Mouse (Mus musculus): Measurements from ENCODE around the gene Ikzf3. TPM values are rescaled to one million over a fixed set of nuclear protein-coding genes. Genes with fewer than 3 reads are reported as not detected.
A peak's percentile ranks its signal among the peaks of the same experiment; 100 is the strongest.

The Ikzf3 gene
- polyA plus RNA-seq, 1 experiment from 2014 or later: 0.24 TPM

DNA sequence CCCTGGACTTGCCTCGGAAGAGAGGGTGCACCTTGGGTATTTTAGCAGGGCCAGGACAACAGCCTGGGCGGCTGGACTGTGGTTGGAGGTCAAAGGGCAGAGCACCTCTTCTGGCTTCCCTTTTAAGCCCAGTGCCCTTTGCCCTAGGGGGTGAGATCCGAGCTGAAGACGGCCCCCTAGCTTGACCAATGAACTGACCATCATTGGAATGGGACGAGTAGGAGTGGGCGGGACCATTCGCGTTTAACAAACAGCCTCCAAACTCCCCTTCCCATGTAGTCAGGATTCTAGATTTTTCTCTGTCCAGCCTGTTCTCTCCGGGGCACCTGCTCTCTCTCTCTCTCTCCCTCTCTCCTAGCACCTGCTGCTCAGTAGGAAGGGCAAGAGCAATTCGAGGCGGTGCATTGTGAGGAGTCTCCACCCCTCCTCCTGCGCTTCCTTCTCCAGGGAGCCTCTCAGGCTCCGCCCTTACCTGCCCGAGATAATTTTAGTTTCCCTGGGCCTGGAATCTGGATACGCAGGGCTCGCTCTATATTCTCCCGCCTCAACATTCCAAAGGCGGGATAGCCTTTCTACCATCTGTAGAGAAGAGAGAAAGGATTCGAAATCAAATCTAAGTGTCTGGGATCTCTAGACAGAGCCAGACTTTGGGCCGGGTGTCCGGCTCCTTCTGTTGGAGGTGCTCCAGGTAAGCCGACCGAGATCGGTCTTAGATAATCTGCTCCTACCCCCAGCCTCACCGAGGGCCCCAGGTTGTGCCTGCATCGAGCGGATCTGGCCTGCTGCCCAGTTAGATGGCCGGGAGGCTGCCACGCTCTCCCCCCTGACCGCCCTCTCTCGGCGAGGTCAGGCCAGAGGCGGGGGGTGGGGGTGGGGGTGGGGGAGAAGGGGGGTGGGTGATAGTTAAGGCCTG lies 99.0 kb downstream of the Ikzf3 start:
- peak overlapping the region; percentile 62 for H3K9ac ChIP-seq
- peak; percentile 90 for ATAC-seq
- H3K36me3 ChIP-seq: no peaks in the 10 kb centered on the region
- H3K27ac ChIP-seq: peak overlapping the region; percentile 94
- peak overlapping the region; percentile 46 for H3K4me3 ChIP-seq (replicated peaks)
- WGBS: 1% methylated on average over 33 of the region's 33 CpGs
- H3K4me1 ChIP-seq (replicated peaks): peaks cover 21% of the 10 kb centered on the region; the same call in 1 of the 2 replicates
- H3K4me2 ChIP-seq (replicated peaks): peak overlapping the region; percentile 51
- H3K27me3 ChIP-seq (replicated peaks): peaks cover 2% of the 10 kb centered on the region; the same call in 1 of the 2 replicates
- H3K9me3 ChIP-seq: no peaks in the 10 kb centered on the region; the same call in 1 of the 2 replicates

DNA sequence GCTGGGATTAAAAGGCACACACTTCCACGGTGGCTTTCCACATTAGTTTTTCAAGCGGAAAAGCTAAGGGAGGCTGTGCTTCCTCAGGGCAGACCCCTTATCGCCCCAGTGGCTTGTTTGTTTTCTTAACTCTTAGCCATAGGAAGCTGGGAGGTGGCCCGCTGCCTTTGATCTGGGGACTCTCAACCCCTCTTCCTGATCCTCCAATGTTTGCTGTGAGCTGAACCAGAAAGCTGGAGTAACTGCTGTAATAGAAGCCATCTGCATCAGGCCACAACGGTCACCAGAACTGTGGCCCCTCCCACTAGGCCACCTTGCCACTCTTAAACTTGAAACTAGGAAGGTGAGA lies 99.6 kb downstream of the Ikzf3 start, which contains the start of gene Grb7:
TSS of gene Grb7 (plus strand) at position 182 of the 349 bp plus-strand sequence.
- WGBS: 12% methylated on average over 5 of the region's 5 CpGs
- peak within 1 kb of the TSS; percentile 94 for H3K27ac ChIP-seq
- peaks cover 2% of the 10 kb centered on the region; the same call in 1 of the 2 replicates for H3K27me3 ChIP-seq (replicated peaks)
- peak within 1 kb of the TSS; percentile 51 for H3K4me2 ChIP-seq (replicated peaks)
- H3K4me1 ChIP-seq (replicated peaks): peaks cover 21% of the 10 kb centered on the region; the same call in 1 of the 2 replicates
- no peaks in the 10 kb centered on the region for H3K36me3 ChIP-seq
- peak within 1 kb of the TSS; percentile 46 for H3K4me3 ChIP-seq (replicated peaks)
- ATAC-seq: no peak; the same call in 1 of the 2 replicates
- no peaks in the 10 kb centered on the region; the same call in 1 of the 2 replicates for H3K9me3 ChIP-seq
- peak within 1 kb of the TSS; percentile 62 for H3K9ac ChIP-seq

DNA sequence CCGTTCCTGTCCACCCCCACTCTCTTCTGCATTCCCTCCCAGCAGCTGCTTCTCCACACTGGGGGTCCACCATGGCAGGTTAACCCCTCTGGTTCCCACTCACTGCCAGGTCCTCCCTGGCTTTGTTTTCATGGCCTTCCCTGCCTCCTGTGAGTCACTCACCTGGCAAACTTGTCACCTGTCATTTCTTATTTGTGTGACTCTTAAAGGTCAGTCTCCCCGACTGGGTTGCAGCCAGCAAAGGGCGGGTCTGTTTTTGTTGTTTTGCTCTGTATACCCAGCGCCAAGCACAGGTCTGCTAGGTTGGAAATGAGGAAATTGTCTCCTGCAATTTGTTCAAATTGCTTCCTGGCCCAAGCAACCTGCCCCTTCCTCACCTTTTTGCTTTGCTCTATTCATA lies 100.2 kb downstream of the Ikzf3 start:
- Histone ChIP-seq H3K36me3 (no peaks in the 10 kb centered on the region), H3K27me3 (replicated peaks) (peaks cover 2% of the 10 kb centered on the region; the same call in 1 of the 2 replicates), H3K4me3 (replicated peaks) (no peak overlapping the region), H3K9me3 (no peaks in the 10 kb centered on the region; the same call in 1 of the 2 replicates), H3K27ac (peak overlapping the region; percentile 94), H3K9ac (no peak overlapping the region), H3K4me1 (replicated peaks) (peaks cover 21% of the 10 kb centered on the region; the same call in 1 of the 2 replicates), H3K4me2 (replicated peaks) (0 out of 2 replicates have a peak overlapping the region, but pooled peaks have one; percentile 51)
- 43% methylated on average over 4 of the region's 4 CpGs for WGBS
- ATAC-seq: no peak

DNA sequence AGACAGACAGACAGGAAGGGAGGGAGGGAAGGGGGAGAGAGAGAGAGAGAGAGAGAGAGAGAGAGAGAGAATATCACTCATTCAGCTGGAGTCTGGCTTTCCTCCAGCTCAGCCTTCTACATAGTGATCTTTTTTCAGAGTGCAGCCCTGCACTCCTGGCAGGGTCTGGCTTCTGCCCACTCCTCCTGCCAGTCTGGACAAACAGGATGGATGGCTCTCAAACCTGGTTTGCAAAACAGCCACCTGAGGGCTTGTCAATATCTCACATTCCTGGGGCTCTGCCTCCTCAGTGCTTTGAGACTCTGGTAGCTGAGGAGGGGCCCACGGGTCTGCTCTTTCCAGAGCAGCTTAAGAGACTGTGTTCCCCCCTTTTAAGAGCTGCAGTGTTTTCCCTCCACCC lies 100.6 kb downstream of the Ikzf3 start:
- Histone ChIP-seq H3K4me3 (replicated peaks) (no peak overlapping the region), H3K4me1 (replicated peaks) (peaks cover 17% of the 10 kb centered on the region; the same call in 1 of the 2 replicates), H3K27ac (no peak overlapping the region), H3K4me2 (replicated peaks) (no peak overlapping the region), H3K36me3 (no peaks in the 10 kb centered on the region), H3K27me3 (replicated peaks) (peaks cover 2% of the 10 kb centered on the region; the same call in 1 of the 2 replicates), H3K9ac (no peak overlapping the region), H3K9me3 (no peaks in the 10 kb centered on the region; the same call in 1 of the 2 replicates)
- WGBS: 15% methylated on average over 1 of the region's 1 CpGs
- no peak for ATAC-seq

DNA sequence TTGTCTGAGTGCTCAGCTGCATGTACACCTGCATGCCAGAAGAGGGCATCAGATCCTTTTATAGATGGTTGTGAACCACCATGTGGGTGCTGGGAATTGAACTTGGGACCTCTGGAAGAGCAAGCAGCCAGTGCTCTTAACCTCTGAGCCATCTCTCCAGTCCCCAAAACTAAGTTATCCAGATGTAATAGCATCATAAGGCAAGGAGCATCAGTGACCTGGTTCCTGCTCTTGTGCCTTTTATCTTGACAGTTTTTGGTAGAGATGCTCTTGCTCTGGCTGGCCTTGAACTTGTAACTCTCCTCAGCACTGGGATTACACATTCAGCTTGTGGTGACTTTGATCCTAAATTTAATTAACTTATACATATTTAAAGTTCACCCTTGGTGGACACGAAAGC lies 102.1 kb downstream of the Ikzf3 start:
- Histone ChIP-seq H3K4me3 (replicated peaks) (no peak overlapping the region), H3K4me2 (replicated peaks) (no peak overlapping the region), H3K36me3 (no peaks in the 10 kb centered on the region), H3K4me1 (replicated peaks) (peaks cover 8% of the 10 kb centered on the region; the same call in 1 of the 2 replicates), H3K9me3 (no peaks in the 10 kb centered on the region; the same call in 1 of the 2 replicates), H3K9ac (no peak overlapping the region), H3K27ac (no peak overlapping the region), H3K27me3 (replicated peaks) (peaks cover 2% of the 10 kb centered on the region; the same call in 1 of the 2 replicates)
- 90% methylated on average over 1 of the region's 1 CpGs for WGBS
- ATAC-seq: no peak

DNA sequence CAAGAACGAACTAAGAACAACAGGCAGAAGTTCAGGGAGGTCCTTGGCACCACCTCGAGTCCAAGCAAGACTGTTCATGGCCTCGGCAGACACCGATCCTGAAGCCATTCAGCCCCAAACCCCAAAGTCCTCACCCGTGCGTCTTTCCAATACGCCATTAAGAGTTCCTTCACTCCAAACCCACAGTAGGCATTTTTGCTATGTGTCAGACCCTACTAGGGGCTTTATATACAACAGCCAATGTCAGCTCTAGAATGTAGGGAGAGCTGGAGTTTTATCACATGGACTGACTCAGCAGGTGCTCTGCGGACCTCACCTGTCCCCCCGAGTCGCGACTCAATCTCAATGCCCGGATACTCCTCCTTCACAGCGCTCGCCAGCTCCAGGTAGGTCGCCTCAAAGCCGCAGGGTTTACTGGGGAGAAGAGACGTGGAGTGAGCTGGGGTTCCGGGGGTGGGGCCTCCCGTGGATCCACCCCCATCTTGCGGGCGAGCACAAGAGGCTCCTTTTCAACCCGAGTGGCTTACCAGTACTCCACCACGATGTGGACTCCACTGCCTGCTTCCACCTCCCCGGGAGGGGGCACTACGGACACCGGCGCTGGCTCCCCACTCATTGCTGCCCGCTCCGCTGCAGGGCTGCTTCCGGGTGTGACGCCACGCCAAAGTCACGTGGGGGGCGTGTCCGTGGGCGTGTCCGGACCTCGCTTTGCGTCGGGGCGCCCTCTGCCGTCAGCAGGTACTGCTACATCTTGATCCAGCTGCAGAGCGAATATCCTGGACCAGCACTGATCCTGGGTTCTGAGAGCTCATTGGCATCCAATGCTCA lies 107.3 kb downstream of the Ikzf3 start, which contains the start of gene Mien1:
TSS of gene Mien1 (minus strand) at position 661 of the 828 bp plus-strand sequence.
- Histone ChIP-seq H3K4me1 (replicated peaks) (peaks cover 7% of the 10 kb centered on the region; the same call in 1 of the 2 replicates), H3K27me3 (replicated peaks) (no peaks in the 10 kb centered on the region), H3K27ac (peak within 1 kb of the TSS; percentile 84), H3K4me3 (replicated peaks) (peak within 1 kb of the TSS; percentile 80), H3K9ac (peak within 1 kb of the TSS; percentile 64), H3K9me3 (no peaks in the 10 kb centered on the region), H3K4me2 (replicated peaks) (peak within 1 kb of the TSS; percentile 92), H3K36me3 (0 out of 2 replicates have a peak, but pooled peaks cover 6% of the 10 kb centered on the region)
- WGBS: 1% methylated on average over 43 of the region's 43 CpGs
- peak; percentile 95 for ATAC-seq

DNA sequence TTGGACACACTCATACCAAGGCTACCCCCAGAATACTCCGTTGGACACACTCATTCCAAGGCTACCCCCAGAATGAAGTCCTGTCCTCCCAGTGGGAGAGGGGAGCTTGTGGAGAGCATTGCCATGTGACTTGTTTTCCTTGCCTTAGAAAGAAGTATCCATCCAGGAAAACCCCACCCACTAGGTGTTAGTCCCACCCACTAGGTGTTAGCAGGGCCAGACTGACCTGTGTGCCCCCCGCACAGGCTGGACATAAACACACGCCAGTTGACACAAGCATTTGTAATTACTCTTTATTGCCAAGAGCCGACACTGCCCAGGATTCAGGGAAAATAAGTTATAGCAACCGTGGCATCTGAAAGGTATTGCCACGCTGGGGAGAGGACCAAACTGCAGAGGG lies 108.4 kb downstream of the Ikzf3 start:
- H3K4me3 ChIP-seq (replicated peaks): no peak overlapping the region

DNA sequence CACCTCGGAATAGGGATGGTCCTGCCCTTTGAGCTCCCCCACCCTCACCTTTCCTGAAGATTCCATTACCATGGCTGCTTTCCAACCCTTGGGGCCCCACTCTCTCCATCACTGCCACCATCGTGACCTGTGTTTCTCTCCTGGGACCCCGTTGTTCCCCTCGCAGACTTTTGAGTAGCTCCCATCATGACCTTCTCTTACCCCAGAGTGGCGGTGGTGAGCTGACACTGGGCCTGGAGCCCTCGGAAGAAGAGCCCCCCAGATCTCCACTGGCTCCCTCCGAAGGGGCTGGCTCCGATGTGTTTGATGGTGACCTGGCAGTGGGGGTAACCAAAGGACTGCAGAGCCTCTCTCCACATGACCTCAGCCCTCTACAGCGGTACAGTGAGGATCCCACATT lies 110.1 kb downstream of the Ikzf3 start:
- peaks cover 24% of the 10 kb centered on the region for H3K36me3 ChIP-seq
- peaks cover 7% of the 10 kb centered on the region; the same call in 1 of the 2 replicates for H3K4me1 ChIP-seq (replicated peaks)
- 89% methylated on average over 9 of the region's 9 CpGs for WGBS
- no peak overlapping the region for H3K9ac ChIP-seq
- no peak overlapping the region for H3K4me2 ChIP-seq (replicated peaks)
- no peak overlapping the region for H3K4me3 ChIP-seq (replicated peaks)
- H3K9me3 ChIP-seq: no peaks in the 10 kb centered on the region
- H3K27ac ChIP-seq: no peak overlapping the region
- no peaks in the 10 kb centered on the region for H3K27me3 ChIP-seq (replicated peaks)
- ATAC-seq: no peak

More for the DNA sequence above, 108.4 kb downstream of the Ikzf3 start:
- no peak overlapping the region for H3K27ac ChIP-seq
- peaks cover 13% of the 10 kb centered on the region for H3K36me3 ChIP-seq
- 68% methylated on average over 6 of the region's 6 CpGs for WGBS
- H3K9me3 ChIP-seq: no peaks in the 10 kb centered on the region
- H3K27me3 ChIP-seq (replicated peaks): no peaks in the 10 kb centered on the region
- peak overlapping the region; percentile 92 for H3K4me2 ChIP-seq (replicated peaks)
- peaks cover 7% of the 10 kb centered on the region; the same call in 1 of the 2 replicates for H3K4me1 ChIP-seq (replicated peaks)
- H3K9ac ChIP-seq: no peak overlapping the region
- ATAC-seq: no peak

DNA sequence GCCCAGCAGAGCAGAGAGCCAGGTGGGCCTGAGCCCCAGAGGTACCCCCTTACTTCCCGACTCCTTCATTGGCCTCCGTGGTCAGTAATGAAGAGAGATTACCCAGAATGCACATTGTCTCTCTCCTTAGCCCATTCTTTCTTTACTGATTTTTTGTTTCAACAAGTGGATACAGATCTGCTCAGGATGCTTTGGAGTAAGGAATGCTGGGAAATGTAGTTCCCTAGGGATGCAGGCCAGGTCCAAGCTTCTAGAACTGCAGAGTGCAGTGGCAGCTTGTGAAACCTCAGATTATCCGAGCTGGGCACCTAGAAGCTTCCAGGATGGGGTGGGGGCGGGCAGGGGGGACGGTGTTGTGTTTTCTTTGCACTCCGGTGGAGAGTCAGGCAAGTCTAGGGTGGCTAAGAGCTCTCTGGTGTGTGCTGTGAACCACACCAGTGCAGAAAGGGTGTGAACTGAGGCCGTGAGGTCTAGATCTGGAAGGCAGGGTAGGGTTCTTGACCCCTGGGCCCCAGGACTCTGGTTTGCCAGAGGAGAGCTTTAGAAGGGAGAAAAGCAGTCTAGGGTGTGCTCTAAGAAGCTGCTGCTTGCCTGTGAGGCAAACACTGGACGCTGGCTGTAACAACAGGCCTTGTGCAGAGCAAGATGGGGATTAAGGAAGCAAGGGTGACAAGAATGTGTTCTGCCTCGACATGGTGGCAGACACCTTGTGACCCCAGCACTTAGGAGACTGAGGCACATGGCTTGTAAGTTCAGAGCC lies 113.9 kb downstream of the Ikzf3 start:
- no peaks in the 10 kb centered on the region for H3K9me3 ChIP-seq
- no peak overlapping the region for H3K4me3 ChIP-seq (replicated peaks)
- H3K27ac ChIP-seq: no peak overlapping the region
- H3K4me1 ChIP-seq (replicated peaks): peaks cover 8% of the 10 kb centered on the region
- no peak for ATAC-seq
- H3K27me3 ChIP-seq (replicated peaks): no peaks in the 10 kb centered on the region
- H3K9ac ChIP-seq: no peak overlapping the region
- 85% methylated on average over 9 of the region's 9 CpGs for WGBS
- H3K4me2 ChIP-seq (replicated peaks): no peak overlapping the region
- peaks cover 31% of the 10 kb centered on the region for H3K36me3 ChIP-seq

DNA sequence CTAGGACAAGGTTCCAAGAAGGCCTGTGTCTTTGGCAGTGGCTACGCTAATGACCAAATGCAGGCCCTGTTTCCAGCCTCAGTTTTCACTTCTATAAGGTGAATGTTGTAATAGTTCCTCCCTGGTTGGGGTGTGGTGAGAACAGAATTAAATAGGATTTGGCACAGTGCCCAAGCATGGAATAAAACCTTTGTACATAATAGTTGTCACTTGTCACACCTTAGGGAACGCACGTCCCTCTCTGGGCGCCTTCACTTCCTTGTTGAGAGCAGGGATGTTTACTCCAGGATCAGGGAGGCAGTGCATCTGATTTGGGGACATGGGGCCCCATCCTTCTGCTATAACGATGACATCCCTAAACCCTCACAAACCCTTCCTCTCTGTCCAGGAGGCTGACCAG lies 117.4 kb downstream of the Ikzf3 start:
- H3K4me2 ChIP-seq (replicated peaks): peak overlapping the region; percentile 19; the same call in 1 of the 2 replicates

DNA sequence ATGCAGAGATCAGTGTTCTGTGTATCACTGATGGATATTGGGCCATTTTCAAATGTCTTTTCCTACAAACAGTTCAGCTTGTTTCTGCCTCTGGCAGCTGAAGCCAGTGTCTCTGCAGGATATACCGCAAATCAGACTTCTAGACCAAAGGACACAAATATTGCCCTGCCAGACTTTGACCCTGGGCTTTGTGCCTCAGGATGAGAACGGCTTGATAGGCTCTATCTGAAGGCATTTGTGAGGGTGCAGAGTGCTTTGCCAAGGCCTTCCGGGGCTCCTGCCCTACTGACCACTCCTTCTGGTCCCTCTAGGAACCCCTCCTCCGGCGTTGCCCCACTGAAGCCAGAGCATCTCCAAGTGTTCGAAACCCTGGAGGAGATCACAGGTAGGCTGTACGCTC lies 119.2 kb downstream of the Ikzf3 start:
- H3K27me3 ChIP-seq (replicated peaks): no peaks in the 10 kb centered on the region
- no peak overlapping the region for H3K4me3 ChIP-seq (replicated peaks)
- H3K27ac ChIP-seq: peak overlapping the region; percentile 46
- H3K4me1 ChIP-seq (replicated peaks): peaks cover 8% of the 10 kb centered on the region
- no peaks in the 10 kb centered on the region for H3K9me3 ChIP-seq
- peaks cover 34% of the 10 kb centered on the region for H3K36me3 ChIP-seq
- no peak overlapping the region for H3K9ac ChIP-seq
- ATAC-seq: peak; percentile 58
- WGBS: 69% methylated on average over 7 of the region's 7 CpGs
- H3K4me2 ChIP-seq (replicated peaks): no peak overlapping the region

More for the DNA sequence above, 117.4 kb downstream of the Ikzf3 start:
- Histone ChIP-seq H3K27me3 (replicated peaks) (no peaks in the 10 kb centered on the region), H3K9ac (no peak overlapping the region), H3K4me1 (replicated peaks) (peaks cover 8% of the 10 kb centered on the region), H3K9me3 (no peaks in the 10 kb centered on the region), H3K36me3 (peaks cover 35% of the 10 kb centered on the region), H3K4me3 (replicated peaks) (no peak overlapping the region), H3K27ac (peak overlapping the region; percentile 32; the same call in 1 of the 2 replicates)
- 70% methylated on average over 5 of the region's 5 CpGs for WGBS
- ATAC-seq: peak; percentile 73

All from intestine, embryonic 15.5 days (tissue).